Mouse (Mus musculus) lung, postnatal 0 days (tissue): ENCODE results near the gene Pstpip1.

ENCODE experiments used
- CTCF ChIP-seq: IDR thresholded peaks from 2 replicates; pipeline ENCODE4 v1.5.1; 2016; ENCODE audit warnings: antibody characterized with exemption, mild to moderate bottlenecking
- EP300 ChIP-seq: IDR thresholded peaks from 2 replicates; pipeline ENCODE4 v1.6.1; 2016; ENCODE audit warnings: antibody characterized with exemption, mild to moderate bottlenecking, control low read depth

GRCm38 (mm10) chr9:56134614-56135013 is 44.9 kb downstream of the Pstpip1 start:
- TF ChIP-seq CTCF (no peak), EP300 (no peak)
